Mouse (Mus musculus) kidney, adult 11 months (tissue): ENCODE measurements around the gene Phf12.
"Not testable (repeated sequence)": the region's sequence is repeated elsewhere in the genome, so short reads cannot be mapped to it uniquely, and the experiment has no call there.

ENCODE experiments used
- DNase-seq: peaks from one replicate; pipeline ENCODE4 v3.0.0; 2022

Gene Phf12

DNA sequence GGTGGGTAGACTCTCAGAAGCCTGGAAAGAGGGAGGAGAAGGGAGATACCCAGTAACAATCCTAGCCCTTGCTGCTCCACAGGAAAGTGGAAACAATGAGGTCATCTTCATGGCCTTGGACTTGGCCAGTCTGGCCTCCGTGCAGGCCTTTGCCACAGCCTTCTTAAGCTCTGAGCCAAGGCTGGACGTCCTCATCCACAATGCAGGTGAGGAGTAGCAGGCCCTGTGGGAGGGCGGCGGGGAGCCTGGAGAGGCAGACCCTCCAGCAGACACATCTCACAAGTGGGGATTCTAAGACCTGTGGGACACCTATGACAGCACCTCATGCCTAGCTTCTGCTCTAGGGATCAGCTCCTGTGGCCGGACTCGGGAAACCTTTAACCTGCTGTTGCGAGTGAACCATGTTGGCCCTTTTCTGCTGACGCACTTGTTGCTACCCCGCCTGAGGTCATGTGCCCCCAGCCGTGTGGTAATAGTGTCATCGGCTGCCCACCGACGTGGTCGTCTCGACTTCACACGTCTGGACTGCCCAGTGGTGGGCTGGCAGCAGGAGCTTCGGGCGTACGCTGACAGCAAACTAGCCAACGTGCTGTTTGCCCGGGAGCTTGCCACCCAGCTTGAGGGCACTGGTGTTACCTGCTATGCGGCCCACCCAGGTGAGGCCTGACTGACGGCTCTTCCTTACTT is 51.5 kb downstream of the Phf12 start:
- DNase-seq: no peak

DNA sequence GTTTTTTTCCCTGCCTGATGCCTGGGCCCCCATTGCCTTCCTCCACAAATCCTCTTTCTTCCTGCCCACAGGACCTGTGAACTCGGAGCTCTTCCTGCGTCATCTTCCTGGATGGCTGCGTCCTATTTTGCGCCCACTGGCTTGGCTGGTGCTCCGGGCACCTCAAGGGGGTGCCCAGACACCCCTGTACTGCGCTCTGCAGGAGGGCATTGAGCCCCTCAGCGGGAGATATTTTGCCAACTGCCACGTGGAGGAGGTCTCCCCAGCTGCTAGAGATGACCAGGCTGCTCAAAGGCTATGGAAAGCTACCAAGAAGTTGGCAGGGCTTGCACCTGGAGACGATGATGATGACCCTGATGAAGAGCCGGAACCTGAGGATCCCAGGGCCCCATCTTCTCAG is 54.2 kb downstream of the Phf12 start:
- no peak for DNase-seq

GRCm38 (mm10) chr11:78037831-78038752 is 55.5 kb downstream of the Phf12 start, which contains the start of gene Flot2:
Gene Flot2 (plus strand): TSS chr11:78037931.
- DNase-seq: peak; percentile 42

DNA sequence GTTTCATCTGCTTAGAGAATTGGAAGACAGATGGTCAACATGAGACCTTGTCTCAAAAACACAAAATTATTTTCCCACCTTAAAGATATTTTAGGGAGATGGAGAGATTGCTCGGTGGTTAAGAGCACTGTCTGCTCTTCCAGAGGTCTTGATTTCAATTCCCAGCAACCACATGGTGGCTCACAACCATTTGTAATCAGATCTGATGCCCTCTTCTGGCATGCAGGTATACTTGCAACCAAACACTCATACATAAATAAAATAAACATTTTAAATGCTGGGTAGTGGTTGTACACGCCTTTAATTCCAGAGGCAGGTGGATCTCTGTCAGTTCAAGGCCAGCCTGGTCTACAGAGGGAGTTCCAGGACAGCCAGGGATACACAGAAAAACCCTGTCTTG is 58.3 kb downstream of the Phf12 start:
- no peak for DNase-seq

DNA sequence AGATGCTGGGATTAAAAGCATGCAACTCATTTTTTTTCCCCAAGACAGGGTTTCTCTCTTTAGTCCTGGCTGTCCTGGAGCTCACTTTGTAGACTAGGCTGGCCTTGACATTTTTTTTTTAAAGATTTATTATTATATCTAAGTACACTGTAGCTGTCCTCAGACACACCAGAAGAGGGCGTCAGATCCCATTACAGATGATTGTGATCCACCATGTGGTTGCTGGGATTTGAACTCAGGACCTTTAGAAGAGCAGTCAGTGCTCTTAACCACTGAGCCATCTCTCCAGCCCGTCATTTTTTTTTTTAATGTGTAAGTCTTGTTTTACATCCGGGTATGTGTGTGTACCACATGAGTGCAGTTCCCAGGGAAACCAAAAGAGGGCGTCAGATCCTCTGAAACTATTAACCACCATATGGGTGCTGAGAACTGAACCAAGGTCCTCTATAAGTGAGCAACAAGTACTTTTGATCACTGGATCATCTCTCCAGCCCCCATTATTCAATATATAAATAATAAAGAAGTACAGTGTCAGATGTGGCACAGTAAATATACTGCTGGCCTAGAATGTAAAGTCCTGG is 59.8 kb downstream of the Phf12 start:
- DNase-seq: not testable (repeated sequence)

DNA sequence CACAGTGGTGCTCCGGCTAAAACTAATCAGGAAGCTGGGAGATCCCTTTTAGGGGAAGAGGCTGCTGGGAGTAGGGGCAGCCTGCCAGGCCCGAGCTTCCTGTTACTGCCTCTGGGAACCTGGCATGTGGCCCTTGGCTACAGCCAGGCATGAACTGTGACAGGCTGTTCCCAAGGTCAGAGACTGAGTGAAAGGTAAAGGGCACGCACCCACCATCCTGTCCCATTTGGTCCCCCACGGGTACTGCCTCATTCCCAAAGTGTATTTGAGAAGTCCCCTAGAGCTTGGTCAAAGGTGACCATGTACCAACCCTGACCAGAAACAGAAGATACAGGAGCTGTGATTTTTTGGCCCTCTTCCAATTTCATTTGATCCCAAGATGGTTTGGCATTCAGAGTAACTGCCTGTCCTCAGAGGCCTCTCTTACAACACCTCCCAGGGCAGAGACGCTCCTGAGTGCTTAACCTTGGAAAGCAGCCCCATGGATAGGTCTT is 62.3 kb downstream of the Phf12 start:
- peak; percentile 93 for DNase-seq

DNA sequence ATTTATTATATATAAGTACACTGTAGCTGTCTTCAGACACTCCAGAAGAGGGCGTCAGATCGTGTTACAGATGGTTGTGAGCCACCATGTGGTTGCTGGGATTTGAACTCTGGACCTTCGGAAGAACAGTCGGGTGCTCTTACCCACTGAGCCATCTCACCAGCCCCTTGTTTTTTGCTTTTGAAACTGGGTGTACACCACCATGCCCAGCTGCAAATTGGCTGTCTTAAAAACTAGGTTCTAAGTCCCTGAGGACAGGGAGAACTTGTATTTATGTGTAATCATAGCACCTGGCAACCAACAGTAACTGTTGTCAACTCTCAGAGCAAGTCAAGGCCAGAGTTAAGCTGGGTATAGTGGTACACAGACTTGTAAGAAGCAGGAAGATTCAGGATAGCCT is 66.1 kb downstream of the Phf12 start:
- DNase-seq: not testable (repeated sequence)

- DNase-seq: no peak
These were observed 70.5 kb downstream of the Phf12 start for GRCm38 (mm10) chr11:78053078-78053477.

- DNase-seq: no peak
These were observed 74.4 kb downstream of the Phf12 start for GRCm38 (mm10) chr11:78056946-78057345.

DNA sequence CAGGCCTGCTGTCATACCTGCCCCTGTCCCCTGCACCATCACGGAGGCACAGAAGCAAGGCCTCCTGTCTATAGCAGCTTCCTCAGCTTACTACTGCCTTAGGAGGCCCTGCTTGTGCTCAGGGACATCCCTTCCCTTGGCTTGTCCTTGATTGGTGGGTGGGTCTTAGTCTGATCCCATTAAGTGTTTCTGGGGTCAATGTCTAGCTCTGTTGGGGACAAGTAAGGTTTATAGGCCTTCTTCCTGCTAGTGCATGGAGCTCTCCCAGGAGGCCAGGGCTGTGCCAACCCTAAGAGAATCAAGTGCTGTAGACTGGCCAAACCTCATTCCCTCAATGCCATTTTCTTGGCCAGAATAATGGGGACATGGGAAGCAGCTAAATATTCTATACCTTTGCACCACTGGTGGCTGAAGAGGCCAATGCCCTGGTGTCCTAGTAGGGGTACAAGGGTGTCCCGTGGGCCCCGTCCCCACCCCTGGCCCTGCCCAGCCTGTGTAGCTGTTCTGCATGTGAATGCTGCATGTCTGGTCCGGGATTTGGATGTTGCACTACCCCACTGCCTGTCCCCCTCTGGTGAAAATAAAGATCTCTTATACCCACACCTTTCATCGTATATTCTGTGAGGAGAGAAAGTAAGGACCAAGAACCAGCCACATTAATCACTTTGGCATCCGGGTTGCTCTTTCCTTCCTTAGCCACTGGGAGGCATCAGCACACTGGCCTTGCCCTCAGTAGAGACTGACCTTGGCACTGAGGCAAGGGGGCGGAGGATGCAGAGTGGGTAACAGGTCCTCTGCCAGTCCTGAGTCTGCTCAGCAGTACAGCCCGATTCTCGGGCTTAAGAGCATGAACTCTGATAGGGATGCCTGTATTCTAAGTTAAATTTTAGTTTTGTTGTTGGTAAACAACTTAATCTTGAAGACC is 77.5 kb downstream of the Phf12 start:
- peak; percentile 74 for DNase-seq

DNA sequence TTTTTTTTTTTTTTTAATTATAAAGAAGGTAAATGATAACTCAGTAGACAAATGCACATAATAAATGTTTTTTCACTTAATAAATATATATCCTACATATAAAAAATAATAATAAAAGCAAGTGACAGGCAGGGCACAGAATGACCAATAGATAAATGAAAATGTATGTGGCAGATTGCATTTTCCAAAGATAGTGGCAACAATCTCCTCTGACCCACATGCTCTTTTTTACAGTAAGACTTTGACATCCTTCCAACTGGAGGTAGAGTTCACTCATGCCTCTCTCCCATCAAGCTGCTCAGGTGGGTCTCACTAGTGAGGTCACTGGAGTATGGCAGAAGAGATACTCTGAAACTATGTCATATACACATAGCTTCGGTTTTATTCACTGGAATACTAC is 80.0 kb downstream of the Phf12 start:
- no peak for DNase-seq

- no peak for DNase-seq
These were observed 83.4 kb downstream of the Phf12 start for GRCm38 (mm10) chr11:78065906-78066305.

DNA sequence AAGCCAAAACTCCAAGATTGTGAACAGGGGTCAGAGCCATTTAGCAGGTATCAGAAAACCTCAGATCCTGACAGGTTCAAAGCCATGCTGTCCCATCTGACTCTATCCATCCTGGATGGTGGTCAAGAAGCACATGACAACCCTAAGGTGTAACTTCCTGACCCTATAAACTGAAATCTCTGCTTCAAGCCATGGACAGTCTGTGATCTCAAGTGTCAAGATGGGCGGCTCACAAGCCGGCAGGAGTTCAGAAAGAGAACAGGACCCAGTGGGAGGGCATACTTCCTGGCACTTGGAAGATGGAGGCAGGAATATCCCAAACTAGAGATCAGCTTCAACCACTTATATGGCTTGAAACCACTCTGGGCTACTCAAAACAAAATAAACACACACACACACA is 84.1 kb downstream of the Phf12 start:
- no peak for DNase-seq

DNA sequence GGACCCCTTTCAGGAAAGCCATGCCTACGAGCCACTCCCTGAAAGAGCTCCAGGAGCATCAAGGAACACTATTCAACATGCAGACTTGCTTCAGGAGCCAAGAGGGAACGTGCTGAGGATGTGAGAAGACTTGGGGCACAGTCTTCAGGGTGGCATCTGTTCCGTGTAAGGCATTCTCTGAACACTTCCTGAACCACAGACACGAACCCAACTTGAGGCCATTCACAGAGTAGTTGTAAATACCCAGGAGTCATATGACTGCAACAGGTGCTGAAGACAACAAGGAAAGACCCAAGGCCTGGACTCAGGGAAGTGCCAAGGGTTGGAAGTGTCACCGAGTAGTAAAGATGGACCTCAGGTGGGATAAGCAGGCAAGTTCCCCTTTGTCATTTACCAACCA is 85.0 kb downstream of the Phf12 start:
- no peak for DNase-seq

GRCm38 (mm10) chr11:78069130-78069529 is 86.6 kb downstream of the Phf12 start:
- no peak for DNase-seq

GRCm38 (mm10) chr11:78069646-78070045 is 87.1 kb downstream of the Phf12 start:
- DNase-seq: no peak

GRCm38 (mm10) chr11:78071938-78072337 is 89.4 kb downstream of the Phf12 start:
- DNase-seq: no peak

DNA sequence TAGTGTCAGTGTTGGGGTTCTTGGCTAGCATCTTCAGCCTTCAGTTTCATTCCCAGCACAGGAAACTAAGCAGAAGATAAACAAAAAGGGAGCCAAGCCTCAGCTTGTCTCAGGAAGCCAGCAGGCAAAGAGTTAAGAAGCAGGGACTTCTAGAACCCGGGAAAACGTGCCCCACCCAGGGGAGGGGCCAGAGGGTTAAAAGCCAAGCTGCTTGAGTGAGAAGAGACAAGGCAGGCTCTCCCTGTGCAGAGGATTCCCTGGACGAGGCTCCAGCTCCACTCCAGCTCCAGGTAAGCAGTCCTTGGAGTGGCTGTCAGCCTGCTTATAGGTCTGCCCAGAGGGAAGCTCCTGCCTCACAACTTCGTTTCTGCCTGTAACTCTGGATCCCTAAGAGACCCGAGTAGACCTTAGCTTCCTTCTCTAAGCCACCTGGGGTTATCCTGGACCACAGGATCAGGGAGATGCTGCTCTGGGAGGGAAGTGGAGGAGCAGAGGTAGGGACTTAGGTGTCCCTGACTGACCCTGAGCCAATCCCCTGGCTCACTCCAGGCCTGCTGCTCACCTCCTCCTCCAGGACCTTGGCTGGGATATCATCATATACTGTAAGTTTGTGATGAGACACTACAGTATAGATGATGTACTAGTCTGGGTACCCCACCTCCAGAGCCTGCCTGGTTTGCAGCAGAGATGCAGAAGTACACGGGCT is 90.0 kb downstream of the Phf12 start:
- DNase-seq: no peak

DNA sequence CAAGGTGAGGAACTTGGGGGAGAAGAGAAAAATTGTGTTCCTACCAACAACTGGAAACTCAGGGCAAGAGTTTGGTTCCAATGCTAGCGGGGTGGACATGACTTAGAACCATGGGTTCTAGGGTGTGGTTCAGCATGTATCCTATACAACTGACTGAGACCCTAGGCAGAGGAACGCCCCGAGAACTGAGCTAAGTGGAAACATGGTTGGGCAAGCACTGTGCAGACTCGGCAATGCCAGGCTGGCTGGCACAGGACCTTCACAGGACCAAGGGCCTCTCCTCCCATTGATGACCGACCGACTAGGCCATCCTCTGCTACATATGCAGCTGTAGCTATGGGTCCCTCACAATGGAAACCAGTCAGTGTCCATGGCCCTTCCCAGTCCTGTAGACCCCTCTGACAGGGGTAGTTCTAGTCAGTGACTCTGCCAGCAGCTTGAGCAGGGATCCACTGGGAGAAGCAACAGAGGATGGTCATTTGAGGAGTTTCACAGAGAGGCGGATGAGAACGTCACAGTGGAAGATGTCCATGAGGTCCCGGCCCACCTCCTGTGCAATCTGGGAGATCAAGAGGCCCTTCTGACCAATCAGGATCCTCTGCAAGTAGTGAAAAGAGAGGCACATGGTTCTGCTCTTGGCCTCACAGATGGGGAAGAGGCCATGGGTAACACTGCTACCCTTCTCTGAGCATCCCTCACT is 91.2 kb downstream of the Phf12 start:
- no peak for DNase-seq

GRCm38 (mm10) chr11:78074277-78074652 is 91.7 kb downstream of the Phf12 start:
- no peak for DNase-seq

DNA sequence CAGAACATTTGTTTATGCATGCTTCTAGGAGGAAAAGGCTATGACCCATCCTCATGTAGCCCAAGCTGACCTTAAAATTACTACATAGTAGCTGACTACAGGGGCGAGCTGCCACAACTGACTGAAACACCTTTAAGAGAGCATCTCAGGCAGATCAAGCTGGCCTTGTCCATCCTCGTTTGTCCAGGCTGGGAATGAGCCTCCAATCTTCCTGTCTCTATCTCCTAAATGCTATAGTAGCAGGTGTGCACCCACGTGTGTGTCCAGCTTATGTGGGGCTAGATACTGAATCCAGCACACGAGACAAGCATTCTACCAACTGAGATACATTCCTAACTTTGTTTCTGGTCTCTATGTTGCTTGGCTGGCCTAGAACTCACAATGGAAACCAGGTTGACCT is 92.1 kb downstream of the Phf12 start:
- DNase-seq: no peak
